Mouse (Mus musculus): ENCODE measurements at regions not wholly inside any gene's neighbourhood (a gene's known extent, or its start where the extent isn't known, plus 50 kb on each side); places are given as distances from the start of the nearest gene placed in this dataset.

GRCm38 (mm10) chr3:19061488-19062248 is 566.8 kb downstream of the 1700064H15Rik start:
- Histone ChIP-seq H3K36me3 (ENCODE audit: control insufficient read depth, insufficient read depth, low read length) (no peaks in the 10 kb centered on the region), H3K27ac (ENCODE audit: low read depth) (no peak overlapping the region), H3K27me3 (replicated peaks; ENCODE audit: control insufficient read depth, insufficient read depth, low read length) (no peaks in the 10 kb centered on the region), H3K9ac (ENCODE audit: low read length) (no peak overlapping the region), H3K4me2 (ENCODE audit: low read length) (no peak overlapping the region), H3K4me3 (ENCODE audit: low read depth, low read length) (no peak overlapping the region), H3K4me1 (replicated peaks; ENCODE audit: control insufficient read depth, insufficient read depth, low read length) (0 out of 2 replicates have a peak, but pooled peaks cover 2% of the 10 kb centered on the region), H3K9me3 (ENCODE audit: control insufficient read depth, low read length) (no peaks in the 10 kb centered on the region)
- DNase-seq (ENCODE audit: low spot score) (no peak), ATAC-seq (replicated peaks; ENCODE audit: low FRiP score, low TSS enrichment, low read depth) (peak; percentile 50; the same call in 1 of the 2 replicates)
- 41% methylated on average over 12 of the region's 14 CpGs for WGBS

GRCm38 (mm10) chr3:19062249-19062859 is 566.1 kb downstream of the 1700064H15Rik start:
- 39% methylated on average over 6 of the region's 6 CpGs for WGBS
- Histone ChIP-seq H3K36me3 (ENCODE audit: control insufficient read depth, insufficient read depth, low read length) (no peaks in the 10 kb centered on the region), H3K27me3 (replicated peaks; ENCODE audit: control insufficient read depth, insufficient read depth, low read length) (no peaks in the 10 kb centered on the region), H3K9me3 (ENCODE audit: control insufficient read depth, low read length) (no peaks in the 10 kb centered on the region), H3K27ac (ENCODE audit: low read depth) (no peak overlapping the region), H3K9ac (ENCODE audit: low read length) (no peak overlapping the region), H3K4me1 (replicated peaks; ENCODE audit: control insufficient read depth, insufficient read depth, low read length) (0 out of 2 replicates have a peak, but pooled peaks cover 2% of the 10 kb centered on the region), H3K4me2 (ENCODE audit: low read length) (no peak overlapping the region), H3K4me3 (ENCODE audit: low read depth, low read length) (no peak overlapping the region)
- DNase-seq (ENCODE audit: low spot score), result peak; percentile 70
- peak; percentile 27; the same call in 1 of the 2 replicates for ATAC-seq (replicated peaks; ENCODE audit: low FRiP score, low TSS enrichment, low read depth)

GRCm38 (mm10) chr3:19067141-19067757 is 561.2 kb downstream of the 1700064H15Rik start:
- Histone ChIP-seq H3K4me3 (ENCODE audit: low read depth, low read length) (no peak overlapping the region), H3K9ac (ENCODE audit: low read length) (no peak overlapping the region), H3K27ac (ENCODE audit: low read depth) (no peak overlapping the region), H3K27me3 (replicated peaks; ENCODE audit: control insufficient read depth, insufficient read depth, low read length) (no peaks in the 10 kb centered on the region), H3K36me3 (ENCODE audit: control insufficient read depth, insufficient read depth, low read length) (no peaks in the 10 kb centered on the region), H3K4me2 (ENCODE audit: low read length) (no peak overlapping the region), H3K4me1 (replicated peaks; ENCODE audit: control insufficient read depth, insufficient read depth, low read length) (no peaks in the 10 kb centered on the region), H3K9me3 (ENCODE audit: control insufficient read depth, low read length) (no peaks in the 10 kb centered on the region)
- 71% methylated on average over 3 of the region's 3 CpGs for WGBS
- DNase-seq (ENCODE audit: low spot score), result no peak
- no peak for ATAC-seq (replicated peaks; ENCODE audit: low FRiP score, low TSS enrichment, low read depth)
